Mouse (Mus musculus) heart, postnatal 4 days (tissue): Measurements from ENCODE around the gene Smarca2. TPM values are rescaled to one million over a fixed set of nuclear protein-coding genes. Genes with fewer than 3 reads are reported as not detected.
A peak's percentile ranks its signal among the peaks of the same experiment; 100 is the strongest.

ENCODE experiments used
- DNase-seq: peaks from one replicate; pipeline ENCODE4 v3.0.0; 2021
- total RNA-seq, 2 experiments: library from RNA; stranded (reverse); gene quantifications; 2 replicates each; pipeline ENCODE4 v1.2.3; 2021

Smarca2 gene
- total RNA-seq, 2 experiments from 2014 or later, result 56.7 to 57.4 TPM

DNA sequence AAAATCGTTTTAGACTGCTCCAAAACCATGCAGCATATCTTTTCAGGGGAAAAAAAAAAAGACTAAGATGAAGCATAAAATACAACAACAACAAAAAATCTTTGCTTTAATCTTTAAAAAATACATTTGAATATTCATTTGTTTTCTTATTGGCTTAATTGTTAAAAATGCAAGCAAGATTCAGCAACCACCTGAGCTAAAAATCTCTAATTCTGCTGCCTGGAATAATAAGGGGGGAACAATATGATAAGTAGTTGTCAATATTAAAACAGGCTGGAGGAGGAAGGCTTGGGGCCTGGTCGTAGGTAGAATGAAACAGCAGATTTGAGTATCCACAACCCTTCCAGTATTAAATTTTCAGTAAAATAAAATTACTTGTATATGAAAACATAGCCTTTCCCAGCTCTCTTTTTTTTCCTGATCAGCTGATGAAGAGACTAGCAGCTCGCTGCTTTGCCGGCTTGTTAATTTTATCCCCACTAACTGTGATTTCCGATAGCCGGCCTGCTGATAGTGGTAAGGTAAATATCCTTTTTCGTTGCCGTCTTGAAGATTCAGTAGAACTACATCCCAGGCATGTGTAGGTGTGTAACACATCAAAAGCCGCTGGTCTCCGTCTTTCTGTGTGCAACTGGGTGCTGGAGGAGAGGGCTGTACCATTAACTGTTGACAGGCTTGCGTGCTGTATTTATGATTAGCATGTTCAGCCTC lies 144.7 kb downstream of the Smarca2 start:
- DNase-seq, result no peak

DNA sequence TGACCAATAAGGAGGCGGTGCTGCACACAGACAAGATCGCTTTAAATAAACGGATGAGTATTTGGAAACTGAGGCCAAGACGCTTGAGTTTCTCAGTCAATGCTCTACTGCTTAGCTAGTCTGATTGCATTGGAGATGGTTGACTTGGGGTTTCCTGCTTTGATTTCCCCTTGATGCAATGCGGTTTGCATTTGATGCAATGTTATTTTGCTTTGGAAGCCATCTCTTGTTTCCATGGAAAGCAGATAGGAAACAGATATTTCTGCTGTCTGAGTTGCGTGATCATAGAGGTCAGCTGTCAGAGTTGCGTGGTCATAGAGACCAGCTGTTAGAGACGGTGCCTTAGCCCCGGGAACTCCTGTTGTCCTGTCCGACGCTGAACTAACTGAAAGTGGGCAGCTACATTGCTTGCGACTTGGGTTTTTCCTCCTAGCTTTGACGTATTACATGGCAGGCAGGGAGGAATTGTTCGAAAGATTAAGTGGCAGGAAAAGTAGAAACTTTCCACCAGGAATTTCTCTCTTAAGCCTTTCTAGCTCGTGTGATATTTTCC lies 147.8 kb downstream of the Smarca2 start:
- DNase-seq, result no peak

DNA sequence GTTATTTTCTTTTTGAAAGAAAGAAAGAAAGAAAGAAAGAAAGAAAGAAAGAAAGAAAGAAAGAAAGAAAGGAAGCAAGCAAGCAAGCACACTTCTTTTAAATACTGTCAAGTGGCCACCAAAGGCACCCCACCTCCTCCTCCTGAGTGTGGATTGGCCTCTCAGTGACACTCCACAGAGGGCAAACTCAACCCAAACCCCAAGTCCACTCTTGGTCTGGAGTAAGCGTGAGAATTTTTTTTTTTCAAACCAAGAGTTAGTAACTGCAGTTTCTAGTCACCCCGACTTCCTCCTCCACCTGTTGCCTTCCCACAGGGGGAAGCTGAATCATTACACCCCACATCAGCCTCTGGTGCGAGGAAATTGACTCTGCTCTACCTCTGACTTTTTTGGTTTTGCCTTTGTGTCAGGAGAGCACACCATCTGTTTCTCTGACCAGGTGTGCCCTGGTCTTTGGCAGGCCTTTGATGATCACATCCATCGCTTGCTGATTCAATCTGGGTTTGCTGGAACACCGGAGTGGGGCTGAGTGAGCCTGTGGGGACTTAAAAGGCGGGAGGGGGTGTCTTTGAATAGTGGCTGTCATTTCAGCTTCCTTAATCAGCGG lies 148.5 kb downstream of the Smarca2 start:
- DNase-seq, result no peak

DNA sequence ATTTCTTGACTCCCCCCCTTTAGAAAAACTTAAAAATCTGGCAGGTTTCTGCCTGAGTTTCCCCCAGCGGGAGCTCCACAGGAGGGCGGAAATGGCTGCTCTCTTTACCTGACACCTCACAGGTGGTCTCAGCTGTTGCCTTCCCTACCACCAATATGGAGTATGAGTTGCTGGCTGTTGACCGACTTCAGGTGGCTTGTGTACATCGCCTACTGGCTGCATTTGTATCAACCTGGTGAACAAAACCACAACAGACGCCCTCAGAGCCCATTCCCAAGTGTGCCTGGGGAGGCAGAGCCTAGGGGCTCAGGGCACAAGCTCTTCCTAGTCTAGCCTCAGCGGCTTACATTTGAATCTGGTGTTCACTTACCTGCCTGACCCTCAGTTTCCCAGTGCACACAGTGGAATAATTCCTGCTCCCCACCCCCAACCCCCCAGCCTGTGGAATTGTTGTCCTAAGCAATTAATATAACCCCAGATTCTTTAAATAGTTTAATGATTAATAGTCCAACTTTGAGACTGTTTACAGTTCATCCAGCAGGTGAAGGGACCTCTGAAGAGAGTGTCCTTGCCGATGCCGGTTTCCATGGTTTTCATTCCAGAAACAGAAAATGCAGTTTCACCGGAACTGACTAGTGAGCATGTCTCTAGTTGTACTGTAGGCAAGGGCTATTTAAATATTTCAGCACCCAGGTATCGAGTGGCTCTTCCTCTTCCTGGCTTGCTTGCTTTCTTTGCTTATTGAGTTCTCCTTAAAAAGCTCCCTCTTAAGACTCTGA lies 149.4 kb downstream of the Smarca2 start:
- no peak for DNase-seq

DNA sequence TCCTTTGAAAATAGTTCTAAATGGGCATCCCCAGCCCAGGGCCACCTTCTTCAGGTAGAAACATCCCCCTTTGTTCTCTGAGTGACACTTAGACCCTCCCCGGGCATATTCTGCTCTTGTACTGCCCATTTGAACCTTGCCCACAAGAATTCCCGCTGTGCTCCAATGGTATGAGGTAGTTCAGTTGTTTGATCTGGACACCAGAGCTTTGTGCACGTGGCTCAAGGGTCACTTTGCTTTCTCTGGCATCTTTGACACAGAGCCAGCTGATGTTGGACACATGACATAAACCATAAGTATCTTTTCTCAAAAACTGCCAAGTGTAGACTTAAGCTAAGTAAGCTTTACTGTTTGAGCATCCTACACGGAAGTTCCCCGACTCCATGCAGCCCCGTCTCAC lies 151.1 kb downstream of the Smarca2 start:
- DNase-seq, result no peak

DNA sequence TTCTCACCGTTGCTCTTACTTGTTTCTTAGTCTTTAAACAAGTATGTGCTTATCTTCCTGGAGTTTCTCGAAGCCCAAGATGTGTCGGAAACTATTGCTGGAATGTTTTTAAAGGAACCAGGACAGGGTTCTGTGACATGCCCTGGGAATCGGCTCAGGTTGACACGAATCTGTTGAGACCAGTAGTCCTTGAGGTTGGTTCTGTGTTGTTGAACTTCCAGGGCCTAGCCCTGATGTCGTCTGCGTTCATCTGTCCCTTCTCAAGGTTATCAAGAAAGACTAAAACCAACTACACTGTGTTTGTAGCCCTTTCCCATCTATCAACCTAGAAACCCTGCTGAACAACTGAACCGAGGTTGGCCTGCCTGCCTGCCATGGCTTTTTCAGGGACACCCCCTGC lies 151.5 kb downstream of the Smarca2 start:
- DNase-seq, result no peak

DNA sequence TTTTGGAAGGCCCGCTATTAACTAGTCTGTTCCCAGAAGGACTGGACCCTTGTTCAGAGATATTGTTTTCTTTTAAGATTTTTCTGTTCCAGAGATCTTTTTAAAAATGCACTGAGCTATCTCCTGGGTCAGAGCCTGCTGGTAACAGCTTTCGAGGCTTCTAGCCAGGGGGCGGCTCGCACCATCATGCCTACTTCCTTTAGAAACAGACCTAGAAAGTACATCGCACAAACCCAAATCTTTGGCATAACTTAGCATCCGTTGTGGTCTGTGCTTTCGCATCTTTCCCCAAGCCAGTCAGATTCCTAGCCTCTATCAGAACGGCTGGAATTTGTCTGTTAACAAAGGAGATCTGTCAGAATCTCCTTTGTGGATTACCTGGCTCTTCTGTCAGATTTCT lies 153.3 kb downstream of the Smarca2 start:
- peak; percentile 24 for DNase-seq

DNA sequence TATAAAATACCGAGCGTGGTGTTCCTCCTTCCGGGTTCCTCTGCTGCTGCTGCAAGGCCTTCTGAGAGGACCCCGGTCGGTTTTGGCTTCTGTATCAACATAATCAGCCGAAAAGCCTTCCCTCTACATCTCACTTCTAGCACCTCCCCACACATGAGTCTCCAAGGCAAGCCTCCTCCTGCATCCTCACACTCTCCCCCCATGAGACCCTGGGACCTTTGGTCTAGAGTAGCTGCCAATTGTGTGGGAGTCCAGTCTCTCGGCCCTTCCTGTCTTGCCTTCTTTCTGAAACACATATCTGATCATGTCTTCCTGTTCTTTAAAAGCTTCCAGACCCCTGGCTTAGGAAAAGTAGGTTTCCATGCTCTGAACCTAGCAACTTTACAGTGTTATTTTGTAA lies 153.8 kb downstream of the Smarca2 start:
- DNase-seq, result peak; percentile 53

DNA sequence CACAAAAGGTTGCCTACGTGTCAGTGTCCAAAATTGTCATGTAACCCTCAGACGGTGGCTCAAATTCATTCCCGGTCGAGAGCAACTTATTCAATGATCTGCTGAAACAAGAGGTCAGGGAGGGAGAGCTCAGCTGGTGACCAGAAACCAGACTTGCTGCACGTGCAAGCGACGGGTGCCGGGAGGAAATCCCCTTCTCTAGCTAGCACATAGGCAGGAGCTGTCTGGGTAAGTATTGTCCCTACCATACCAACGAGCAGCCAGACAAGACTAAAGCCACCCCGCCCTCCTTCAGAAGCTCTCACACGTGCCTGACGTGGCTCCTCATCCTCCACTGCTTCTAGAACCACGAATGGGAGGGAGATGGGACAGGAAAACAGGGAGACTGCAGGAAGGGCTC lies 154.4 kb downstream of the Smarca2 start:
- DNase-seq, result no peak

DNA sequence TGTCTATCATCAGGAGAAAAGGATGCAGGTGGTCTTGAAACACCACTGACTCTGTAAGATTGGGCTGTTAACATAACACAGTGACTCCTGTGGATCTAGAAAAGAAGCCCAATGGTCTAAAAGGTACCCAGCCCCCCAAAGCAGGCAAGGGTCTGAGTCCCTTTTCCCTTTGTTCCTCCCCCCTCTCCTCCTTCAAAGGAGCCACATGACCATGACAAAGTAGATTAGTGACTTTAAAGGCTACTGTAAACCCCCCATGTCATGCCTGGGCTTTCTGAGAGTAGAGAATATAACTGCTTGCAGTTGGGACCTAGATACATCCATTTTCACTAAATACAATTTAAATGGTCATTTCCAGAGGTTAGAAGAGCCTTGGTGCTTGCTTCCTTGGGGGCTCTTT lies 156.4 kb downstream of the Smarca2 start:
- DNase-seq, result no peak

DNA sequence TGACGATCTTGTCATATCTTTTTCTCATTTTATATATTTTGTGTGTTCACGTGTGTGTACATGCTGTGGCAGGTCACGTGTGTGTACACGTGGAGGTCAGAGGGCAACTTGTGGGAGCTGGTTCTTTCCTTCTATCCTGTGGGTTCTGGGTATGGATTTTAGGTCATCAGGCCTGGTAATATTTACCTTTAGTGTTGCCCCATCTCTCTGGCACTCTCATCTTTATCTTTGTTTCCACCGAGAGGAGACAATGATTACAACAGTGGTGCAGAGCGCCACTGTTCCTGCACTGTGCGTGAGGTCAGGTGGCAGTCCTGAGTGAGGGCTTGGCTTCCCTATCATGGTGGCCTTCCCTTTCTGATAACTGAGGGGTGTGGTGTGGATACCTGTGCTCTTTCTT lies 160.6 kb downstream of the Smarca2 start:
- no peak for DNase-seq

DNA sequence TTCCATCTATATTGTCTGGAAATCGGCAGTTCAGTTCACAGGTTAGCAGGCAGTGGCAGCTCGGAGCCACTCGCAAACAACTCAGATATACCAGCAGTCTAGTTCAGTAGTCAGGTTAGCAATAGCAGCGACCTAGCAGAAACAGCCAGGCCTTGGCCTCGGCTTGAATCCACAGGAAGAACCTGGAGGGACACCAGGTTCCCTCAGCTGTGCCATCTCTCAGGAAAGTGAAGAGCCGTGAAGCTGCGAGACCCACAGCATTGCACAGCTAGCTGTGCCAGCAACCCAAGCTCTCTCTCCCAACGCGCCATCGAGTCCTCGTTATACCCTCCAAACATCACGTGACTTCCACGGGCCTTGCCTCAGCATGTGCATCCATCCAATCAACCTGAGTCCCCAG lies 162.6 kb downstream of the Smarca2 start:
- DNase-seq, result no peak

DNA sequence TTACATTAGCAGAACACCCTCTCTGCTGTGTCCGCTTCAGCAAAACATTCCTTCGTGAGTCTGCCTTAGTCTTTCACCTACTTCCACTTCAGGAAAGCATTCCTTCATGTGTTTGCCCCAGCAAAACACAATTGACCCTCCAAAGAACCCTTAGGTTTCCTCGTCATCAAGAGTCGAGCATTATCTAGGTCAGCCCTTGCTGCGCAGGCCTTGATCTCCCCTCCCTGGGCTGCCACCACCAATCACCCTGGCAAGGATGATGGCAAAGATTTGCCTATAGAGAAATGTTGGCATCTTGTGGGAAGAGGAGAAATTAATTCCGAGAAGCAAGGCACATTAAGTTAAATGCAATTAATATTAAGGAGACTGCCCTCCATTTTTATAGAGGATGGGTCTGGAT lies 163.1 kb downstream of the Smarca2 start:
- no peak for DNase-seq

DNA sequence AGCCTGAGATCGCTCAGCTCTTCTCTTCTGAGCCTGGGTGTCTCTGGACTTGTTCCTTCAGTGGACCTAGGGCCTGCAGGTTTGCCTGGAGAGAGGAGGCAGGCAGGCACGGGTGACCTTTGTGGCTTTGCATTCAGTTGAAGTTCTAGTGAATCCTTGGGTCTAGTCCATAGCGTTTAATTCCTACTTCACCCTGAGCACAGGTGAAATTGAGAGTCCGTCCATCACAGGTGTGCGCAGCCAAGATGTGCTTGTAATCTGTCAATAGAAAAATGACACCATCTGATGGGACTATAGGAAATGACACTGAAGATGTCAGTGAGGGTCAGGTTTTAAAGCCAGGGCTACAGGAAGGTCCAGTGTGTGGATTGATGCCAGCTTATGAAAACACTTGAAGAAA lies 164.0 kb downstream of the Smarca2 start:
- no peak for DNase-seq

DNA sequence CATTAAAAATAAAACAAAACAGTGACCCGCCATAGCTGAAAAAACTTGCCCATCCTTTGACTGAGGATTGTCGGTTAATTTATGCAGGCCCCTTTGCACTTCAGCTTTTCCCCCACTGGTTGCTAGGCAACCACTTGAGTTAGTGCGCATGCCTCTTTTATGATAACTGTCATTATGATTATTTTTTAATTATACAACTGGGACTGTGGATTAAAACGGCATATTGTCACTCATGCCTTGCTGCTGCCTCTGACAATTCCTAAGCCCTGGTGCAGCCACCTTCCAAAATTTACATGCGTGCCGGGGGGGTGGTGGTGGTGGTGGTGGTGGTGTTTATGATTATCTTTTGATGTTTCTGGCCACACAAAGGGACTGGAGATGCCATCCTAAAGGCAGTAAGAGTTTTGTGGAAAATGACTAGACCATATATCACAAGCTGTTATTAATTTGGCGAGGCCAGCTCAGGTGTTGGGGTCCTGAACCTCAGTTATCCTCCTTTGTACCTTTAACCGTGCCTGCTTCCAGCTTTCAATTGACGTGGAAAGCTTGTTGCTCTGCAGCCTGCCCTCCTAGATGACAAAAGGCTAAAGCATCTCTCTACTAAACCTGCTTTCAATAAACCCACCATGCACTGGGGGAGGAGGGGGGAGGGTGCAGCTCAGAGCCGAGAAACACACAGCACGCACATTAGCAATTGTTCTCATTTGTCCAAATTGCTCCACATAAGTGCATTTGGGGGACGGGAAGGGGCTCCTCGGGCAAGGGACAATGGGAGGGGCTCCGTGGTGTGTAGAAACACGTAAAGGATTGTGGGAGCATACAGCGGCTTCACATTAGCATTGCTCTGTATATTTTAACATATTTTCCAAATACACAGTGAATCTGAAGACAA lies 165.0 kb downstream of the Smarca2 start:
- no peak for DNase-seq

DNA sequence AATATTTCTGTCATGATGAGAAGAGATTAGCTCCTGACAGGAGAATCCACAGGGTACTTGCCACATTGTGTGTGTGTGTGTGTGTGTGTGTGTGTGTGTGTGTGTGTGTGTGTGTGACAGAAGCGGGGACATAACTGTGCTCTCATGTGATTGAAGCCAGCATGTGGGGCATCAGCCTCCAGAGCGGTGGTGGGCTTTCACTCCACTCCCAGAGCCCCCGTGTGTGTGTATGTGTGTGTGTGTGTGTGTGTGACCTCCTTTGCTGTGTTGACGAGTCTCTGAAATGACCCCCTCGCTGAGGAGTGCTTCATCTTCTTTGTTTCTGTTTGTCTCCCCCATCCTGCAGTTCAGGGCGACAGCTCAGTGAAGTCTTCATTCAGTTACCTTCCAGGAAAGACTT lies 165.7 kb downstream of the Smarca2 start:
- DNase-seq, result no peak

DNA sequence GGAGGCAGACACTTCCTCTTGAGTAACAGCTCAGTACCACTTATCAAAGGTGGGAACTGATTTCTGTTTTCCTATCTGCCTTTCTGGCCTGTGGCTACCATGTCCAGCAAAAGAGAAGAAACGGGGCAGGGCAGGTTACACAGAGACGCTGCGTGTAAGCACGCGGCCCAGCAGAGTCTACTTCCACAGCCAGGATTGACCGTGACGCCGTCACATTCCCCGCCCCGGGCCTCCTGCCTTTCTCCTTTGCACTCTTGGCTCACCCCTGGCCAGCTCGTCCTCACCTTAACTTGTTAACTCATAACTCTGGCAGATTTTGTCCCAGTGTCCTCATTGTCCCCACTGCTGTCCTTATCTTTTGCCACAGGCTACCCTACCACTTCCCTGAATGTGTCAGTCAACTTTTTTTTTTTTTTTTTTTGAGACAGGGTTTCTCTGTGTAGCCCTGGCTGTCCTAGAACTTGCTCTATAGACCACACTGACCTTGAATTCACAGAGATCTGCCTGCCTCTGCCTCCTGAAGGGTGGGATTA lies 167.3 kb downstream of the Smarca2 start:
- no peak for DNase-seq

DNA sequence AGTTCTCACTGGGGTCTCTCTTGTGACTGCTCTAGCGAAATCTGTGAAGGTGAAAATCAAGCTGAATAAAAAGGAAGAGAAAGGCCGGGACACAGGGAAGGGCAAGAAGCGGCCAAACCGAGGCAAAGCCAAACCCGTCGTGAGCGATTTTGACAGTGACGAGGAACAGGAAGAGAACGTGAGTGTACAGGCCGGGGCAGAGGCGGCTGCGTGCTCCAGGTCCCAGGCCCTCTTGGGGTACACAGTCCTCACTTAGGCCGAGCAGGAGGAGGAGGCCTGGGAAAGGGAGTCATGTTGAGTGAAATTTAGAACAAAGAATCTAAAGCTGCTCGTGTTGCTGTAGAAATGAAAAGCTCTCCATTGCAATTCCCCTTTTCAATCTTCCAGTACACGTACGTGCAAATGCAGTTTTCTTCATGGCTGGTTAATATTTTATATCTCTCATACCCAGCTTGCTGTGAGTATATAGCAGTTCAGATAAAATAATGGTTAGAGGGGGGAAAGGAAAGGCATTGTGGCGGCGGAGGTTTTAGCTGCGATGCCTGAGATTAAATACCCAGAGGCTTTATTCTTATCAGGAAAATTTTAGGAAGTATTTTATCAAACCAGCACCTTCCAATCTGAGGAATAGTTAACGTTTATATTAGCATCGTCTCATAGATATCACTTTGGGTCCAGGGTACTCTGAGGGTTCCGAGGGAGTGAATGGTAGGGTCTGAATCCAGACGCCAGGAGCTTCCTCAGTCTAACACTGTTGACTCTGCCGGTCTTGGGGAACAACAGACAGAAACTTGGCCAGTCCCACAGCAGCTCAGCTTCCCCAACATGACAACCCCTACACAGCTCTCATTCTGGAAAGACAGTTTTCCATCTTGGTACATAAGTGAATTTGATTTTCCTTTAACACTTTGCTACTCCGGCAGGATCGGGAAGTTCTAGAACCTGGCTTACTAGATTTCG lies 171.5 kb downstream of the Smarca2 start:
- DNase-seq, result no peak

DNA sequence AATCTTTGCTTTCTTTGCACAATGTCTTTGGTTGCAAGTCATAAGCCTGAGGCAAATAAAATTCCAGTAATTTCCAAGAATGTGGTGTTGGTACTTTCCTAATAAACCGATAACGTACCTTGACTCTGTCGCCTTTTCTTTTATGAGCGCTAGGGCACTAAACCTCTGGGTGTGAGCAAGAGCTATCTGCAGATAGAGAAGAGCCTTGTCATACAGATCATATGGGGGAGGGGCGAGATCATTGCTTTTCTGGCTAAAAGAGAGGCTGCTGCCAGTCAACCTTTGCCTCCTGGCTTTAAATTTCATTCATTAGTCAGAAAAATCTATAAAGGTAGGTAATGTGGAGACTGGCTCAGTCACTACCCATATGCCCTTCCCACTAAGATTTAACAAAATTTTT lies 173.3 kb downstream of the Smarca2 start:
- DNase-seq, result no peak

DNA sequence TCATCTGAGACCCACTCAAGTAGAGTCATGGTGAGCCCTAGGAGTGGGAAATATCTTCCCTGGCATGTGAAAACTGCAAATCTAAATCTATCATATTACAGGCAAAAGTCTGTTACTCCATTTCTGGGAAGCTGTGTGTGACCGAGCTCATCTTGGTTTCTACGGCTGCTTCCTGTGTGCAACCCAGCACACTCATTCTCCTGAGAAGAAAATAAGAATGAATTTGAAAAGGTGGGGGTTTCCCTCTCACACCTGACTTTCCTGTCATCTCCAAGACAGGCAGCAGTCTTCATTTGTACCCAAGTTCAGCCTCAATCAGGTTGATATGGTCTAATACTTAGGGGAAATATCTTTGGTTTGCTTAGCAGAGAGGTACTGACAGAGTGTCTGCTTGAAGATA lies 176.4 kb downstream of the Smarca2 start:
- DNase-seq, result no peak

DNA sequence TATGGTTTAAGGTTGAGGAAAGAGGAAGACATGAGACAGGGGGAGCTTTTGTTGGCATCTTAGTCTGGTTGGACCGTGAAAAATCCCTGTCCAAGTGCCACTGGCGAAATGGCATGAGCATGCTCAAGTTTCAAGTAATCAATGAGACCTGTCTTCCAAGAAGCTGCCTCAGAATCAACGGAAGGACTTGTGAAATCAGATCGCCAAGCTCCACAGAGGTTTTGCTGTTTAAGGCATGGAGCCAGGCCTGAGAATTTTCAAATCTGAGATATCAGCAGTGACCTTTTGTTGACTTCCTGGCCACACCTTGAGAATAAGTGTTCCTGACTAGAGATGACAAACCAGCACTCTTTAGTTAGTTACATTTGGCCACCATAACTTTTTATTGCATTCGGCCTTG lies 183.6 kb downstream of the Smarca2 start:
- no peak for DNase-seq
